Mouse (Mus musculus) heart, adult 2 months (tissue): ENCODE data around the gene Dicer1.

Source experiments
- EP300 ChIP-seq: fragments of 200-500 bp; IDR thresholded peaks from 2 replicates; pipeline ENCODE4 v1.6.1; 2011; ENCODE audit warnings: low read depth, low read length, control low read depth; ENCODE audit not compliant: insufficient read depth
- POLR2A ChIP-seq: fragments of 200-500 bp; IDR thresholded peaks from 2 replicates; pipeline ENCODE4 v1.6.1; 2011; ENCODE audit warnings: mild to moderate bottlenecking, low read depth, low read length, control low read depth; ENCODE audit not compliant: insufficient read depth

DNA sequence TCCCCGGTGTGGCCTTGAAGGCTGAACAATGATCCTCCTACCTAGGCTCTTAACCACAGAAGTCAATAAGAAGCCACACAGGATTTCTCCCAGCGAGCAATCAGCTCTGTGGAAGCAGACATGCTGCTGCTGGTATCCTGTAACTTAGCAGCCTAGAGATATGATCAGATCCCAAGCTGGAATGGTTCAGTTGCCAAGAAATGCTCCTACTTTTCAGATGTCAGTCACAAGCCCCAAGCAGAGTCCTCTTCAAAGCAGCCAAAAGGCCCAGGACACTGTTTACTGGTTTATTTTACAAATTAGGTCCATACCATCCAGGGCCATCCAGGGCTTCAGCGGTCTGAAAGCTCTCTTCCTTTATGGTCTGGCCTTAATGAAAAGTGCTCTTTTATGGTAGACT, 30.7 kb downstream of the Dicer1 start:
- TF ChIP-seq POLR2A (no peak), EP300 (no peak)
